Mouse (Mus musculus) spleen, adult 2 months (tissue): ENCODE results near the gene Dock4.

Source experiments
- CTCF ChIP-seq: fragments of 200-500 bp; IDR thresholded peaks from 2 replicates; pipeline ENCODE4 v1.5.1; 2011; ENCODE audit warnings: mild to moderate bottlenecking, inconsistent platforms; ENCODE audit not compliant: insufficient read depth, insufficient read length, insufficient replicate concordance; ENCODE audit errors: extremely low read depth
- POLR2A ChIP-seq: fragments of 200-500 bp; IDR thresholded peaks from 2 replicates; pipeline ENCODE4 v1.6.1; 2011; ENCODE audit warnings: low read depth, low read length, inconsistent platforms

- TF ChIP-seq POLR2A (no peak), CTCF (no peak)
Observed at GRCm38 (mm10) chr12:40537826-40538225, 92.1 kb downstream of the Dock4 start.
